Mouse (Mus musculus) myocyte (in vitro differentiated cells): Measurements from ENCODE around the gene Ylpm1. TPM values are rescaled to one million over a fixed set of nuclear protein-coding genes. Genes with fewer than 3 reads are reported as not detected.

Experiments
- H3K27me3 ChIP-seq: one replicate; pipeline ENCODE4 v1.6.1; 2011; ENCODE audit not compliant: control insufficient read depth, insufficient read depth, insufficient read length
- H3K36me3 ChIP-seq: one replicate; pipeline ENCODE4 v1.6.1; 2011; ENCODE audit not compliant: control insufficient read depth, insufficient read depth
- H3K4me2 ChIP-seq: one replicate; pipeline ENCODE4 v1.6.1; 2011; ENCODE audit warnings: low read depth, control low read depth
- H3K4me3 ChIP-seq: one replicate; pipeline ENCODE4 v1.5.1; 2011; ENCODE audit warnings: mild to moderate bottlenecking, control low read depth, moderate library complexity
- H3K79me2 ChIP-seq: one replicate; pipeline ENCODE4 v1.6.1; 2011; ENCODE audit not compliant: control insufficient read depth, insufficient read depth
- H3ac ChIP-seq: one replicate; pipeline ENCODE4 v1.6.1; 2011; ENCODE audit not compliant: control insufficient read depth, insufficient read length
- CEBPB ChIP-seq: IDR thresholded peaks from 2 replicates; pipeline ENCODE4 v1.6.1; 2011; ENCODE audit warnings: mild to moderate bottlenecking, moderate library complexity; ENCODE audit not compliant: poor library complexity, insufficient read depth, severe bottlenecking
- E2F4 ChIP-seq: IDR thresholded peaks from one replicate; pipeline ENCODE4 v1.6.1; 2011; ENCODE audit warnings: mild to moderate bottlenecking, control low read depth, moderate library complexity; ENCODE audit not compliant: insufficient read depth
- MAX ChIP-seq: IDR thresholded peaks from one replicate; pipeline ENCODE4 v1.6.1; 2011; ENCODE audit warnings: low read depth, mild to moderate bottlenecking, control low read depth
- MYOD1 ChIP-seq, 3 experiments: IDR thresholded peaks; one replicate each; pipeline ENCODE4 v1.6.1; 2011; ENCODE audit warnings: control low read depth in 2 of 3, low read depth in 2 of 3, mild to moderate bottlenecking in 2 of 3, moderate library complexity in 1 of 3; ENCODE audit not compliant: insufficient read length in 2 of 3, control insufficient read depth in 1 of 3
- MYOG ChIP-seq, 3 experiments: IDR thresholded peaks; one replicate each; pipeline ENCODE4 v1.6.1; 2011; ENCODE audit warnings: control low read depth in 2 of 3, low read depth in 2 of 3, mild to moderate bottlenecking in 2 of 3; ENCODE audit not compliant: insufficient read length in 2 of 3, control insufficient read depth in 1 of 3, insufficient read depth in 1 of 3
- POLR2A ChIP-seq: IDR thresholded peaks from one replicate; pipeline ENCODE4 v1.6.1; 2011; ENCODE audit warnings: low read depth, mild to moderate bottlenecking, control low read depth, moderate library complexity; ENCODE audit not compliant: insufficient read length
- POLR2AphosphoS2 ChIP-seq: IDR thresholded peaks from one replicate; pipeline ENCODE4 v1.6.1; 2011; ENCODE audit warnings: low read depth, control low read depth; ENCODE audit not compliant: insufficient read length
- REST ChIP-seq: IDR thresholded peaks from one replicate; pipeline ENCODE4 v1.6.1; 2011; ENCODE audit warnings: mild to moderate bottlenecking, control low read depth, moderate library complexity; ENCODE audit not compliant: insufficient read depth, insufficient read length
- SRF ChIP-seq: IDR thresholded peaks from one replicate; pipeline ENCODE4 v1.6.1; 2011; ENCODE audit warnings: low read depth; ENCODE audit not compliant: control insufficient read depth, insufficient read length
- TCF12 ChIP-seq: IDR thresholded peaks from one replicate; pipeline ENCODE4 v1.6.1; 2011; ENCODE audit warnings: mild to moderate bottlenecking, control low read depth; ENCODE audit not compliant: poor library complexity, insufficient read depth, severe bottlenecking
- TCF3 ChIP-seq: IDR thresholded peaks from one replicate; pipeline ENCODE4 v1.6.1; 2011; ENCODE audit warnings: low read depth, control low read depth; ENCODE audit not compliant: insufficient read length
- USF1 ChIP-seq: IDR thresholded peaks from one replicate; pipeline ENCODE4 v1.6.1; 2011; ENCODE audit warnings: low read depth, mild to moderate bottlenecking, control low read depth, moderate library complexity
- polyA plus RNA-seq: library from polyadenylated mRNA; unstranded; fragments of >200 nt; fragmentation: generic; extraction: Trizol; gene quantifications from one replicate; pipeline ENCODE4 v1.2.1, GENCODE M21; 2012; ENCODE audit warnings: missing spikeins

Ylpm1 gene
- polyA plus RNA-seq, 1 experiment: 21.0 TPM

- no peak overlapping the region for H3ac ChIP-seq
- no peak for TF ChIP-seq USF1
- TF ChIP-seq E2F4: no peak
- no peak for TF ChIP-seq REST
- TF ChIP-seq MYOG (IDR thresholded peaks at IDR 0.05; ENCODE audit: control insufficient read depth in 1 of 3, insufficient read depth in 1 of 3, insufficient read length in 2 of 3, low read depth in 2 of 3): no peak
- TF ChIP-seq POLR2AphosphoS2: no peak
- TF ChIP-seq POLR2A: no peak
- no peak for TF ChIP-seq MAX
- no peak for TF ChIP-seq TCF12
- TF ChIP-seq TCF3: no peak
- no peak for TF ChIP-seq SRF
- no peak for TF ChIP-seq CEBPB
- TF ChIP-seq MYOD1 (IDR thresholded peaks at IDR 0.05; ENCODE audit: control insufficient read depth in 1 of 3, insufficient read length in 2 of 3, low read depth in 2 of 3): no peak
- H3K4me3 ChIP-seq: no peak overlapping the region
- H3K4me2 ChIP-seq: no peak overlapping the region
- H3K79me2 ChIP-seq: peaks cover 82% of the 10 kb centered on the region
- H3K36me3 ChIP-seq: peaks cover 25% of the 10 kb centered on the region
- no peaks in the 10 kb centered on the region for H3K27me3 ChIP-seq
Measured at GRCm38 (mm10) chr12:85022071-85022470, 25.9 kb downstream of the Ylpm1 start.

- peaks cover 15% of the 10 kb centered on the region for H3K36me3 ChIP-seq
- peaks cover 39% of the 10 kb centered on the region for H3K79me2 ChIP-seq
- no peak overlapping the region for H3K4me2 ChIP-seq
- H3ac ChIP-seq: no peak overlapping the region
- H3K27me3 ChIP-seq: no peaks in the 10 kb centered on the region
- no peak for TF ChIP-seq USF1
- TF ChIP-seq E2F4: no peak
- no peak for TF ChIP-seq SRF
- H3K4me3 ChIP-seq: no peak overlapping the region
Measured at GRCm38 (mm10) chr12:85032710-85033109, 36.6 kb downstream of the Ylpm1 start.

- H3K27me3 ChIP-seq: no peaks in the 10 kb centered on the region
- H3K4me3 ChIP-seq: no peak overlapping the region
- TF ChIP-seq MAX (no peak), MYOD1 (IDR thresholded peaks at IDR 0.05; ENCODE audit: control insufficient read depth in 1 of 3, insufficient read length in 2 of 3, low read depth in 2 of 3) (no peak), MYOG (IDR thresholded peaks at IDR 0.05; ENCODE audit: control insufficient read depth in 1 of 3, insufficient read depth in 1 of 3, insufficient read length in 2 of 3, low read depth in 2 of 3) (no peak), POLR2AphosphoS2 (no peak), E2F4 (no peak), REST (no peak), TCF12 (no peak), USF1 (no peak)
- H3K79me2 ChIP-seq: no peaks in the 10 kb centered on the region
- H3ac ChIP-seq: no peak overlapping the region
- H3K4me2 ChIP-seq: peak overlapping the region; percentile 59
- peaks cover 63% of the 10 kb centered on the region for H3K36me3 ChIP-seq
Measured at GRCm38 (mm10) chr12:85051218-85051617, 55.1 kb downstream of the Ylpm1 start.

GRCm38 (mm10) chr12:85071043-85071442, 74.9 kb downstream of the Ylpm1 start:
- Histone ChIP-seq H3K36me3 (peaks cover 64% of the 10 kb centered on the region), H3K79me2 (no peaks in the 10 kb centered on the region), H3K4me3 (no peak overlapping the region), H3K4me2 (no peak overlapping the region), H3K27me3 (no peaks in the 10 kb centered on the region), H3ac (no peak overlapping the region)
- TF ChIP-seq POLR2AphosphoS2 (no peak), TCF12 (no peak), CEBPB (no peak), TCF3 (no peak), MYOG (IDR thresholded peaks at IDR 0.05; ENCODE audit: control insufficient read depth in 1 of 3, insufficient read depth in 1 of 3, insufficient read length in 2 of 3, low read depth in 2 of 3) (no peak), POLR2A (no peak), SRF (no peak), USF1 (no peak), E2F4 (no peak), REST (no peak), MAX (no peak), MYOD1 (IDR thresholded peaks at IDR 0.05; ENCODE audit: control insufficient read depth in 1 of 3, insufficient read length in 2 of 3, low read depth in 2 of 3) (no peak)

GRCm38 (mm10) chr12:85077100-85077499, 81.0 kb downstream of the Ylpm1 start:
- TF ChIP-seq E2F4: no peak
- no peak for TF ChIP-seq MYOD1 (IDR thresholded peaks at IDR 0.05; ENCODE audit: control insufficient read depth in 1 of 3, insufficient read length in 2 of 3, low read depth in 2 of 3)
- TF ChIP-seq POLR2AphosphoS2: no peak
- TF ChIP-seq TCF12: no peak
- no peak for TF ChIP-seq USF1
- H3K4me3 ChIP-seq: no peak overlapping the region
- no peak overlapping the region for H3K4me2 ChIP-seq
- H3K79me2 ChIP-seq: no peaks in the 10 kb centered on the region
- no peaks in the 10 kb centered on the region for H3K27me3 ChIP-seq
- no peak overlapping the region for H3ac ChIP-seq
- peaks cover 27% of the 10 kb centered on the region for H3K36me3 ChIP-seq
